Mouse (Mus musculus) erythroblast, embryonic 14.5 days (primary cell): Measurements from ENCODE around the gene Gm11168. TPM values are rescaled to one million over a fixed set of nuclear protein-coding genes. Genes with fewer than 3 reads are reported as not detected.
"Not testable (repeated sequence)": the region's sequence is repeated elsewhere in the genome, so short reads cannot be mapped to it uniquely, and the experiment has no call there.

Source experiments
- H3K27me3 ChIP-seq: 2 replicates; pipeline ENCODE4 v1.6.1; 2012; ENCODE audit warnings: inconsistent platforms; ENCODE audit not compliant: control insufficient read depth
- H3K36me3 ChIP-seq: 2 replicates; pipeline ENCODE4 v1.6.1; 2012; ENCODE audit warnings: mild to moderate bottlenecking, inconsistent platforms; ENCODE audit not compliant: control insufficient read depth
- H3K4me1 ChIP-seq: 2 replicates; pipeline ENCODE4 v1.6.1; 2012; ENCODE audit warnings: inconsistent platforms; ENCODE audit not compliant: control insufficient read depth
- H3K4me3 ChIP-seq: replicated peaks from 2 replicates; pipeline ENCODE3; 2012; ENCODE audit warnings: moderate library complexity, mild to moderate bottlenecking, inconsistent platforms
- H3K9me3 ChIP-seq: 2 replicates; pipeline ENCODE4 v1.6.1; 2012; ENCODE audit warnings: low read length, inconsistent platforms, mixed read lengths; ENCODE audit not compliant: control insufficient read depth
- polyA plus RNA-seq: library from polyadenylated mRNA; stranded (reverse); fragments of >175 nt; gene quantifications from 2 replicates; pipeline ENCODE4 v1.2.3, GENCODE M21; 2012

Gm11168 gene
- 0.28 and 1.2 TPM in 2 replicates for polyA plus RNA-seq

DNA sequence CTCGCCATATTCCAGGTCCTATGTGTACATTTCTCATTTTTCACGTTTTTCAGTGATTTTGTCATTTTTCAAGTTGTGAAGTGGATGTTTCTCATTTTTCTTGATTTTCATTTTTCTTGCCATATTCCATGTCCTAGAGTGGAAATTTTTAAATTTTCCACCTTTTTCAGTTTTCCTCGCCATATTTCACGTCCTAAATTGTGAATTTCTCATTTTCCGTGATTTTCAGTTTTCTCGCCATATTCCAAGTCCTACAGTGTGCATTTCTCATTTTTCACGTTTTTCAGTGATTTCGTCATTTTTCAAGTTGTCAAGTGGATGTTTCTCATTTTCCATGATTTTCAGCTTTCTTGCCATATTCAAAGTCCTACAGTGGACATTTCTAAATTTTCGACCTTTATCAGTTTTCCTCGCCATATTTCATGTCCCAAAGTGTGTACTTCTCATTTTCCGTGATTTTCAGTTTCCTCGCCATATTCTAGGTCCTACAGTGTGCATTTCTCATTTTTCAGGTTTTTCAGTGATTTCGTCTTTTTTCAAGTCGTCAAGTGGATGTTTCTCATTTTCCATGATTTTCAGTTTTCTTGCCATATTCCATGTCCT lies at the start of gene Gm11168:
Gene Gm11168, plus strand, starts transcription at position 553 of the 603 bp plus-strand sequence.
- not testable (repeated sequence) for H3K4me1 ChIP-seq, H3K4me3 ChIP-seq

DNA sequence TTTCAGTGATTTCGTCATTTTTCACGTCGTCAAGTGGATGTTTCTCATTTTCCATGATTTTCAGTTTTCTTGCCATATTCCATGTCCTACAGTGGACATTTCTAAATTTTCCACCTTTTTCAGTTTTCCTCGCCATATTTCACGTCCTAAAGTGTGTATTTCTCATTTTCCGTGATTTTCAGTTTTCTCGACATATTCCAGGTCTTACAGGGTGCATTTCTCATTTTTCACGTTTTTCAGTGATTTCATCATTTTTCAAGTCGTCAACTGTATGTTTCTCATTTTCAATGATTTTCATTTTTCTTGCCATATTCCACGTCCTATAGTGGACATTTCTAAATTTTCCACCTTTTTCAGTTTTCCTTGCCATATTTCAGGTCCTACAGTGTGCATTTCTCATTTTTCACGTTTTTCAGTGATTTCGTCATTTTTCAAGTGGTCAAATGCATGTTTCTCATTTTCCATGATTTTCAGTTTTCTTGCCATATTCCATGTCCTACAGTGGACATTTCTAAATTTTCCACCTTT lies 2.6 kb upstream of the Gm11168 start, which contains the start of gene Gm10722:
Gene Gm10722, plus strand, starts transcription at position 478 of the 528 bp plus-strand sequence.
- not testable (repeated sequence) for H3K4me3 ChIP-seq, H3K4me1 ChIP-seq, H3K9me3 ChIP-seq, H3K36me3 ChIP-seq, H3K27me3 ChIP-seq

More for the DNA sequence above, at the start of gene Gm11168:
- H3K36me3 ChIP-seq, H3K9me3 ChIP-seq, H3K27me3 ChIP-seq: not testable (repeated sequence)

DNA sequence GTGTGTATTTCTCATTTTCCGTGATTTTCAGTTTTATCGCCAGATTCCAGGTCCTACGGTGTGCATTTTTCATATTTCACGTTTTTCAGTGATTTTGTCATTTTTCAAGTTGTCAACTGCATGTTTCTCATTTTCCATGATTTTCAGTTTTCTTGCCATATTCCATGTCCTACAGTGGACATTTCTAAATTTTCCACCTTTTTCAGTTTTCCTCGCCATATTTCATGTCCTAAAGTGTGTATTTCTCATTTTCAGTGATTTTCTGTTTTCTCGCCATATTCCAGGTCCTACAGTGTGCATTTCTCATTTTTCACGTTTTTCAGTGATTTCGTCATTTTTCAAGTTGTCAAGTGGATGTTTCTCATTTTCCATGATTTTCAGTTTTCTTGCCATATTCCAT lies 2.1 kb upstream of the Gm11168 start:
- H3K9me3 ChIP-seq, H3K4me1 ChIP-seq, H3K36me3 ChIP-seq, H3K27me3 ChIP-seq, H3K4me3 ChIP-seq: not testable (repeated sequence)

DNA sequence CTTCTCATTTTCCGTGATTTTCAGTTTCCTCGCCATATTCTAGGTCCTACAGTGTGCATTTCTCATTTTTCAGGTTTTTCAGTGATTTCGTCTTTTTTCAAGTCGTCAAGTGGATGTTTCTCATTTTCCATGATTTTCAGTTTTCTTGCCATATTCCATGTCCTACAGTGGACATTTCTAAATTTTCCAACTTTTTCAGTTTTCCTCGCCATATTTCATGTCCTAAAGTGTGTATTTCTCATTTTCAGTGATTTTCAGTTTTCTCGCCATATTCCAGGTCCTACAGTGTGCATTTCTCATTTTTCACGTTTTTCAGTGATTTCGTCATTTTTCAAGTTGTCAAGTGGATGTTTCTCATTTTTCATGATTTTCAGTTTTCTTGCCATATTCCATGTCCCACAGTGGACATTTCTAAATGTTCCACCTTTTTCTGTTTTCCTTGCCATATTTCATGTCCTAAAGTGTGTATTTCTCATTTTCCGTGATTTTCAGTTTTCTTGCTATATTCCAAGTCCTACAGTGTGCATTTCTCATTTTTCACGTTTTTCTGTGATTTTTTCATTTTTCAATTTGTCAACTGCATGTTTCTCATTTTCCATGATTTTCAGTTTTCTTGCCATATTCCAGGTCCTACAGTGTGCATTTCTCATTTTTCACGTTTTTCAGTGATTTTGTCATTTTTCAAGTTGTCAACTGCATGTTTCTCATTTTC lies 1.0 kb upstream of the Gm11168 start:
- H3K9me3 ChIP-seq, H3K4me1 ChIP-seq, H3K36me3 ChIP-seq, H3K4me3 ChIP-seq, H3K27me3 ChIP-seq: not testable (repeated sequence)

DNA sequence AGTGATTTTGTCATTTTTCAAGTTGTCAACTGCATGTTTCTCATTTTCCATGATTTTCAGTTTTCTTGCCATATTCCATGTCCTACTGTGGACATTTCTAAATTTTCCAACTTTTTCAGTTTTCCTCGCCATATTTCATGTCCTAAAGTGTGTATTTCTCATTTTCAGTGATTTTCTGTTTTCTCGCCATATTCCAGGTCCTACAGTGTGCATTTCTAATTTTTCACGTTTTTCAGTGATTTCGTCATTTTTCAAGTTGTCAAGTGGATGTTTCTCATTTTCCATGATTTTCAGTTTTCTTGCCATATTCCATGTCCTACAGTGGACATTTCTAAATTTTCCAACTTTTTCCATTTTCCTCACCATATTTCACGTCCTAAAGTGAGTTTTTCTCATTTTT lies 3.0 kb downstream of the Gm11168 start:
- not testable (repeated sequence) for H3K4me3 ChIP-seq, H3K27me3 ChIP-seq, H3K9me3 ChIP-seq, H3K4me1 ChIP-seq, H3K36me3 ChIP-seq

DNA sequence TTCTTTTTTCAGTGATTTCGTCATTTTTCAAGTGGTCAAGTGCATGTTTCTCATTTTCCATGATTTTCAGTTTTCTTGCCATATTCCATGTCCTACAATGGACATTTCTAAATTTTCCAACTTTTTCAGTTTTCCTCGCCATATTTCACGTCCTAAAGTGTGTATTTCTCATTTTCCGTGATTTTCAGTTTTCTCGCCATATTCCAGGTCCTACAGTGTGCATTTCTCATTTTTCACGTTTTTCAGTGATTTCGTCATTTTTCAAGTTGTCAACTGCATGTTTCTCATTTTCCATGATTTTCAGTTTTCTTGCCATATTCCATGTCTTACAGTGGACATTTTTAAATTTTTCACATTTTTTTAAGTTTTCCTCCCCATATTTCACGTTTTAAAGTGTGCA lies 3.5 kb downstream of the Gm11168 start:
- not testable (repeated sequence) for H3K27me3 ChIP-seq, H3K4me3 ChIP-seq, H3K4me1 ChIP-seq, H3K9me3 ChIP-seq, H3K36me3 ChIP-seq

DNA sequence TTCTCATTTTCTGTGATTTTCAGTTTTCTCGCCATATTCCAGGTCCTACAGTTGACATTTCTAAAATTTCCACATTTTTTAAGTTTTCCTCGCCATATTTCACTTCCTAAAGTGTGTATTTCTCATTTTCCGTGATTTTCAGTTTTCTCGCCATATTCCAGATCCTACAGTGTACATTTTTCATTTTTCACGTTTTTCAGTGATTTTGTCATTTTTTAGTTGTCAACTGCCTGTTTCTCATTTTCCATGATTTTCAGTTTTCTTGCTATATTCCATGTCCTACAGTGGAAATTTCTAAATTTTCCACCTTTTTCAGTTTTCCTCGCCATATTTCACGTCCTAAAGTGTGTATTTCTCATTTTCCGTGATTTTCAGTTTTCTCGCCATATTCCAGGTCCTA lies 4.1 kb downstream of the Gm11168 start:
- not testable (repeated sequence) for H3K36me3 ChIP-seq, H3K27me3 ChIP-seq, H3K9me3 ChIP-seq, H3K4me3 ChIP-seq, H3K4me1 ChIP-seq

DNA sequence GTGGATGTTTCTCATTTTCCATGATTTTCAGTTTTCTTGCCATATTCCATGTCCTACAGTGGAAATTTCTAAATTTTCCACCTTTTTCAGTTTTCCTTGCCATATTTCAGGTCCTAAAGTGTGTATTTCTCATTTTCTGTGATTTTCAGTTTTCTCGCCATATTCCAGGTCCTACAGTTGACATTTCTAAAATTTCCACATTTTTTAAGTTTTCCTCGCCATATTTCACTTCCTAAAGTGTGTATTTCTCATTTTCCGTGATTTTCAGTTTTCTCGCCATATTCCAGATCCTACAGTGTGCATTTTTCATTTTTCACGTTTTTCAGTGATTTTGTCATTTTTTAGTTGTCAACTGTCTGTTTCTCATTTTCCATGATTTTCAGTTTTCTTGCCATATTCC lies 6.2 kb downstream of the Gm11168 start:
- H3K4me3 ChIP-seq, H3K9me3 ChIP-seq, H3K36me3 ChIP-seq, H3K27me3 ChIP-seq, H3K4me1 ChIP-seq: not testable (repeated sequence)

DNA sequence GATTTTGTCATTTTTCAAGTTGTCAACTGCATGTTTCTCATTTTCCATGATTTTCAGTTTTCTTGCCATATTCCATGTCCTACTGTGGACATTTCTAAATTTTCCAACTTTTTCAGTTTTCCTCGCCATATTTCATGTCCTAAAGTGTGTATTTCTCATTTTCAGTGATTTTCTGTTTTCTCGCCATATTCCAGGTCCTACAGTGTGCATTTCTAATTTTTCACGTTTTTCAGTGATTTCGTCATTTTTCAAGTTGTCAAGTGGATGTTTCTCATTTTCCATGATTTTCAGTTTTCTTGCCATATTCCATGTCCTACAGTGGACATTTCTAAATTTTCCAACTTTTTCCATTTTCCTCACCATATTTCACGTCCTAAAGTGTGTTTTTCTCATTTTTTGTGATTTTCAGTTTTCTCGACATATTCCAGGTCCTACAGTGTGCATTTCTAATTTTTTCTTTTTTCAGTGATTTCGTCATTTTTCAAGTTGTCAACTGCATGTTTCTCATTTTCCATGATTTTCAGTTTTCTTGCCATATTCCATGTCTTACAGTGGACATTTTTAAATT lies 9.0 kb downstream of the Gm11168 start:
- H3K27me3 ChIP-seq, H3K9me3 ChIP-seq, H3K36me3 ChIP-seq, H3K4me1 ChIP-seq, H3K4me3 ChIP-seq: not testable (repeated sequence)

DNA sequence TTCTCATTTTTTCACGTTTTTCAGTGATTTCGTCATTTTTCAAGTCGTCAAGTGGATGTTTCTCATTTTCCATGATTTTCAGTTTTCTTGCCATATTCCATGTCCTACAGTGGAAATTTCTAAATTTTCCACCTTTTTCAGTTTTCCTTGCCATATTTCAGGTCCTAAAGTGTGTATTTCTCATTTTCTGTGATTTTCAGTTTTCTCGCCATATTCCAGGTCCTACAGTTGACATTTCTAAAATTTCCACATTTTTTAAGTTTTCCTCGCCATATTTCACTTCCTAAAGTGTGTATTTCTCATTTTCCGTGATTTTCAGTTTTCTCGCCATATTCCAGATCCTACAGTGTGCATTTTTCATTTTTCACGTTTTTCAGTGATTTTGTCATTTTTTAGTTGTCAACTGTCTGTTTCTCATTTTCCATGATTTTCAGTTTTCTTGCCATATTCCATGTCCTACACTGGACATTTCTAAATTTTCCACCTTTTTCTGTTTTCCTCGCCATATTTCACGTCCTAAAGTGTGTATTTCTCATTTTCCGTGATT lies 9.7 kb downstream of the Gm11168 start, which contains the start of gene Gm10721:
Gene Gm10721, plus strand, starts transcription at position 408 of the 547 bp plus-strand sequence.
- H3K4me1 ChIP-seq, H3K27me3 ChIP-seq, H3K36me3 ChIP-seq, H3K4me3 ChIP-seq, H3K9me3 ChIP-seq: not testable (repeated sequence)

DNA sequence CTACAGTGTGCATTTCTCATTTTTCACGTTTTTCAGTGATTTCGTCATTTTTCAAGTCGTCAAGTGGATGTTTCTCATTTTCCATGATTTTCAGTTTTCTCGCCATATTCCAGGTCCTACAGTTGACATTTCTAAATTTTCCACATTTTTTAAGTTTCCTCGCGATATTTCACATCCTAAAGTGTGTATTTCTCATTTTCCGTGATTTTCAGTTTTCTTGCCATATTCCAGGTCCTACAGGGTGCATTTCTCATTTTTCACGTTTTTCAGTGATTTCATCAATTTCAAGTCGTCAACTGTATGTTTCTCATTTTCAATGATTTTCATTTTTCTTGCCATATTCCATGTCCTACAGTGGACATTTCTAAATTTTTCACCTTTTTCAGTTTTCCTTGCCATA lies 12.2 kb downstream of the Gm11168 start, which contains the start of gene Gm10720:
Gene Gm10720, plus strand, starts transcription at position 301 of the 400 bp plus-strand sequence.
- not testable (repeated sequence) for H3K4me3 ChIP-seq, H3K9me3 ChIP-seq, H3K4me1 ChIP-seq, H3K36me3 ChIP-seq, H3K27me3 ChIP-seq

DNA sequence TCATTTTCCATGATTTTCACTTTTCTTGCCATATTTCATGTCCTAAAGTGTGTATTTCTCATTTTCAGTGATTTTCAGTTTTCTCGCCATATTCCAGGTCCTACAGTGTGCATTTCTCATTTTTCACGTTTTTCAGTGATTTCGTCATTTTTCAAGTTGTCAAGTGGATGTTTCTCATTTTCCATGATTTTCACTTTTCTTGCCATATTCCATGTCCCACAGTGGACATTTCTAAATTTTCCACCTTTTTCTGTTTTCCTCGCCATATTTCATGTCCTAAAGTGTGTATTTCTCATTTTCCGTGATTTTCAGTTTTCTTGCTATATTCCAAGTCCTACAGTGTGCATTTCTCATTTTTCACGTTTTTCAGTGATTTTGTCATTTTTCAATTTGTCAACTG lies 12.8 kb downstream of the Gm11168 start:
- H3K9me3 ChIP-seq, H3K4me3 ChIP-seq, H3K36me3 ChIP-seq, H3K4me1 ChIP-seq, H3K27me3 ChIP-seq: not testable (repeated sequence)

DNA sequence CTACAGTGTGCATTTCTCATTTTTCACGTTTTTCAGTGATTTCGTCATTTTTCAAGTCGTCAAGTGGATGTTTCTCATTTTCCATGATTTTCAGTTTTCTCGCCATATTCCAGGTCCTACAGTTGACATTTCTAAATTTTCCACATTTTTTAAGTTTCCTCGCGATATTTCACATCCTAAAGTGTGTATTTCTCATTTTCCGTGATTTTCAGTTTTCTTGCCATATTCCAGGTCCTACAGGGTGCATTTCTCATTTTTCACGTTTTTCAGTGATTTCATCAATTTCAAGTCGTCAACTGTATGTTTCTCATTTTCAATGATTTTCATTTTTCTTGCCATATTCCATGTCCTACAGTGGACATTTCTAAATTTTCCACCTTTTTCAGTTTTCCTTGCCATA lies 14.0 kb downstream of the Gm11168 start, which contains the start of gene Gm10719:
Gene Gm10719, plus strand, starts transcription at position 301 of the 400 bp plus-strand sequence.
- H3K4me3 ChIP-seq, H3K36me3 ChIP-seq, H3K4me1 ChIP-seq, H3K9me3 ChIP-seq, H3K27me3 ChIP-seq: not testable (repeated sequence)

DNA sequence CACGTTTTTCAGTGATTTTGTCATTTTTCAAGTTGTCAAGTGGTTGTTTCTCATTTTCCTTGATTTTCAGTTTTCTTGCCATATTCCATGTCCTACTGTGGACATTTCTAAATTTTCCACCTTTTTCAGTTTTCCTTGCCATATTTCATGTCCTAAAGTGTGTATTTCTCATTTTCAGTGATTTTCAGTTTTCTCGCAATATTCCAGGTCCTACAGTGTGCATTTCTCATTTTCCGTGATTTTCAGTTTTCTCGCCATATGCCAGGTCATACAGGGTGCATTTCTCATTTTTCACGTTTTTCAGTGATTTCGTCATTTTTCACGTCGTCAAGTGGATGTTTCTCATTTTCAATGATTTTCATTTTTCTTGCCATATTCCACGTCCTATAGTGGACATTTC lies 15.8 kb downstream of the Gm11168 start:
- not testable (repeated sequence) for H3K27me3 ChIP-seq

More for the DNA sequence above, 15.8 kb downstream of the Gm11168 start:
- not testable (repeated sequence) for H3K36me3 ChIP-seq, H3K9me3 ChIP-seq, H3K4me3 ChIP-seq, H3K4me1 ChIP-seq
